In genomic region chr9:68987290-68988042, GRCm38 (mm10) we compare ENCODE assay signal across 26 mouse cellular contexts.
DNase-seq lines count a peak whose midpoint lies in the region; ATAC-seq lines count a peak whose summit lies in the region.
"Had no signal": no experiment of that assay in that cellular context is flagged by ENCODE, and none has a peak within 500 bp of the region (broad histone marks: within the 10 kb centered on the region; RNA-seq: fewer than 3 reads in every experiment).

No protein-coding gene starts in this region.

- peaks cover 4% of the 10 kb centered on the region for H3K27me3 ChIP-seq in midbrain, embryonic 11.5 days (ENCODE audit: control insufficient read depth, insufficient read depth, low read length)
- no peaks in the 10 kb centered on the region for H3K27me3 ChIP-seq in midbrain, embryonic 16.5 days (ENCODE audit: control insufficient read depth, insufficient read depth, low read depth, low read length)
- H3K27me3 ChIP-seq in hindbrain, embryonic 14.5 days (ENCODE audit: control insufficient read depth, insufficient read depth, low read length), result no peaks in the 10 kb centered on the region
- H3K27me3 ChIP-seq in heart, embryonic 10.5 days (ENCODE audit: insufficient read depth, poor library complexity, severe bottlenecking), result peaks cover 16% of the 10 kb centered on the region; the same call in 1 of the 2 replicates
- H3K27me3 ChIP-seq: CH12.LX; embryonic facial prominence, embryonic 12.5 days; limb, embryonic 12.5 days; liver, embryonic 15.5 days; neural tube, embryonic 13.5 days; stomach, embryonic 15.5 days had no signal

- no peak for ATAC-seq in midbrain, embryonic 11.5 days (ENCODE audit: low FRiP score)
- no peak for ATAC-seq in midbrain, embryonic 16.5 days
- ATAC-seq in hindbrain, embryonic 14.5 days (ENCODE audit: low FRiP score), result no peak
- ATAC-seq: activated CD4-positive, CD25-positive, alpha-beta regulatory T cell, adult 4 months; forebrain, embryonic 16.5 days had no signal

- peak; percentile 76 for DNase-seq in midbrain, embryonic 11.5 days (ENCODE audit: low spot score, missing footprints)
- peak; percentile 62 for DNase-seq in cerebellum, adult 9-10 months
- DNase-seq in cerebellum, postnatal 36 days, result peak; percentile 39 to 43
- no peak for DNase-seq in hindbrain, embryonic 14.5 days (ENCODE audit: low spot score)
- no peak for DNase-seq in gastrocnemius, postnatal 25 days
- DNase-seq in heart, embryonic 10.5 days (ENCODE audit: low spot score), result no peak
- DNase-seq: gastrocnemius, adult 2 months; heart, postnatal 36 days; kidney, adult 11 months; kidney, postnatal 14 days; lung, postnatal 14 days; right cerebral cortex, postnatal 25 days; thymus, postnatal 14 days had no signal

- H3K36me3 ChIP-seq in midbrain, embryonic 11.5 days (ENCODE audit: control insufficient read depth, insufficient read depth, low read length), result no peaks in the 10 kb centered on the region
- H3K36me3 ChIP-seq in midbrain, embryonic 16.5 days (ENCODE audit: control insufficient read depth, insufficient read depth, low read length), result no peaks in the 10 kb centered on the region
- no peaks in the 10 kb centered on the region for H3K36me3 ChIP-seq in hindbrain, embryonic 14.5 days (replicated peaks; ENCODE audit: control insufficient read depth, insufficient read depth)
- no peaks in the 10 kb centered on the region for H3K36me3 ChIP-seq in heart, embryonic 10.5 days
- H3K36me3 ChIP-seq: embryonic facial prominence, embryonic 12.5 days; hindbrain, embryonic 13.5 days; limb, embryonic 12.5 days; liver, embryonic 15.5 days; midbrain, embryonic 10.5 days; neural tube, embryonic 13.5 days; stomach, embryonic 15.5 days had no signal

- H3K4me1 ChIP-seq in midbrain, embryonic 11.5 days (ENCODE audit: control insufficient read depth, insufficient read depth, low read length), result peaks cover 10% of the 10 kb centered on the region
- H3K4me1 ChIP-seq in midbrain, embryonic 16.5 days (ENCODE audit: control insufficient read depth, insufficient read depth, low read length), result peaks cover 5% of the 10 kb centered on the region
- H3K4me1 ChIP-seq in hindbrain, embryonic 14.5 days (replicated peaks; ENCODE audit: control insufficient read depth, insufficient read depth, low read length), result no peaks in the 10 kb centered on the region
- H3K4me1 ChIP-seq in heart, embryonic 10.5 days, result 0 out of 2 replicates have a peak, but pooled peaks cover 3% of the 10 kb centered on the region
- H3K4me1 ChIP-seq: liver, embryonic 15.5 days; stomach, embryonic 15.5 days had no signal

- 84% methylated on average over 6 of the region's 6 CpGs for WGBS in midbrain, embryonic 11.5 days
- WGBS in midbrain, embryonic 16.5 days, result 78% methylated on average over 6 of the region's 6 CpGs
- 75% methylated on average over 6 of the region's 6 CpGs for WGBS in hindbrain, embryonic 14.5 days
- 79% methylated on average over 6 of the region's 6 CpGs for WGBS in heart, embryonic 10.5 days

- no peak overlapping the region for H3K27ac ChIP-seq in midbrain, embryonic 11.5 days (ENCODE audit: low read depth, low read length)
- H3K27ac ChIP-seq in midbrain, embryonic 16.5 days (ENCODE audit: low read length), result no peak overlapping the region
- no peak overlapping the region for H3K27ac ChIP-seq in hindbrain, embryonic 14.5 days
- no peak overlapping the region for H3K27ac ChIP-seq in heart, embryonic 10.5 days
- H3K27ac ChIP-seq: embryonic facial prominence, embryonic 12.5 days; gastrocnemius, adult 2 months; hindbrain, embryonic 13.5 days; limb, embryonic 12.5 days; liver, embryonic 15.5 days; midbrain, embryonic 10.5 days; neural tube, embryonic 13.5 days; stomach, embryonic 15.5 days had no signal

- H3K4me3 ChIP-seq in midbrain, embryonic 11.5 days (ENCODE audit: low read depth, low read length), result no peak overlapping the region
- H3K4me3 ChIP-seq in midbrain, embryonic 16.5 days (ENCODE audit: low read depth, low read length), result no peak overlapping the region
- H3K4me3 ChIP-seq in hindbrain, embryonic 14.5 days (replicated peaks; ENCODE audit: low read length), result no peak overlapping the region
- H3K4me3 ChIP-seq in heart, embryonic 10.5 days, result no peak overlapping the region
- H3K4me3 ChIP-seq: embryonic facial prominence, embryonic 12.5 days; gastrocnemius, adult 2 months; hindbrain, embryonic 13.5 days; limb, embryonic 12.5 days; liver, embryonic 15.5 days; midbrain, embryonic 10.5 days; myocyte; neural tube, embryonic 13.5 days; stomach, embryonic 15.5 days had no signal

- no peak overlapping the region for H3K4me2 ChIP-seq in midbrain, embryonic 11.5 days
- H3K4me2 ChIP-seq in midbrain, embryonic 16.5 days (ENCODE audit: low read length), result no peak overlapping the region
- no peak overlapping the region for H3K4me2 ChIP-seq in hindbrain, embryonic 14.5 days (replicated peaks)
- H3K4me2 ChIP-seq: embryonic facial prominence, embryonic 12.5 days; hindbrain, embryonic 13.5 days; liver, embryonic 15.5 days; lung, embryonic 14.5 days; neural tube, embryonic 13.5 days; stomach, embryonic 15.5 days had no signal

- no peak overlapping the region for H3K9ac ChIP-seq in midbrain, embryonic 11.5 days (ENCODE audit: low read length)
- no peak overlapping the region for H3K9ac ChIP-seq in midbrain, embryonic 16.5 days (ENCODE audit: low read depth, low read length)
- H3K9ac ChIP-seq in hindbrain, embryonic 14.5 days, result no peak overlapping the region
- H3K9ac ChIP-seq: embryonic facial prominence, embryonic 12.5 days; hindbrain, embryonic 13.5 days; limb, embryonic 12.5 days; liver, embryonic 15.5 days; lung, embryonic 14.5 days; neural tube, embryonic 13.5 days; stomach, embryonic 15.5 days had no signal

- H3K9me3 ChIP-seq in midbrain, embryonic 11.5 days (ENCODE audit: control insufficient read depth, low read length), result no peaks in the 10 kb centered on the region
- no peaks in the 10 kb centered on the region for H3K9me3 ChIP-seq in midbrain, embryonic 16.5 days (replicated peaks; ENCODE audit: control insufficient read depth, low read length, poor library complexity, severe bottlenecking)
- no peaks in the 10 kb centered on the region for H3K9me3 ChIP-seq in hindbrain, embryonic 14.5 days (ENCODE audit: control insufficient read depth, low read length)
- no peaks in the 10 kb centered on the region for H3K9me3 ChIP-seq in heart, embryonic 10.5 days
- H3K9me3 ChIP-seq: embryonic facial prominence, embryonic 12.5 days; hindbrain, embryonic 13.5 days; limb, embryonic 12.5 days; liver, embryonic 15.5 days; midbrain, embryonic 10.5 days; neural tube, embryonic 13.5 days; stomach, embryonic 15.5 days had no signal

Comparison
In these comparisons a context has a peak if more than half of its experiments do, and no peak if none do; other contexts are left out.
1. DNase-seq: peak in midbrain, embryonic 11.5 days (single experiment), cerebellum, adult 9-10 months (single experiment) and cerebellum, postnatal 36 days (2 of 2); none in hindbrain, embryonic 14.5 days (single experiment), gastrocnemius, postnatal 25 days (single experiment) and heart, embryonic 10.5 days (single experiment).